Mouse (Mus musculus): ENCODE data around the gene Plekho2. TPM values are rescaled to one million over a fixed set of nuclear protein-coding genes. Genes with fewer than 3 reads are reported as not detected.

The Plekho2 gene
- polyA plus RNA-seq, 1 experiment from 2014 or later: 7.6 TPM

DNA sequence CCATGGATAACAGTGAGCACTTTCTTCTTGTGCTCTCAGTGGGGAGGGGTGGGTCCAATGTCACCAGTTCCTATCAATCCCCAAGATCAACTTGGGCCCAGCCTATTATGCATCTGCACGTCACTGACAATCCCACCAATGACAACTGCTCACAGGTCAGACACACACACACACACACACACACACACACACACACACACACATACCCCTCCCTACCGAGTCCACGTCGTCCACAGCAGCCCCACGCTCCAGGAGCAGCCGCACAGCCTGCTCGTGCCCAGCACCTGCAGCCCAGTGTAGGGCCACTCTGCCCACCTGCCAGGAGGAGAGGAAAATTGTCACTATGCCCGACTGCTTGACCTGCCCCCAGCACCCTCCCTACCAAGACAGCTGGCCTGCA, 65.4 kb downstream of the Plekho2 start:
- Histone ChIP-seq H3K4me1 (replicated peaks) (peaks cover 8% of the 10 kb centered on the region), H3K27ac (no peak overlapping the region), H3K9ac (no peak overlapping the region), H3K9me3 (no peaks in the 10 kb centered on the region), H3K27me3 (no peaks in the 10 kb centered on the region), H3K4me2 (no peak overlapping the region), H3K36me3 (no peaks in the 10 kb centered on the region), H3K4me3 (no peak overlapping the region)
- no peak for ATAC-seq (ENCODE audit: low FRiP score)
- 61% methylated on average over 8 of the region's 8 CpGs for WGBS

DNA sequence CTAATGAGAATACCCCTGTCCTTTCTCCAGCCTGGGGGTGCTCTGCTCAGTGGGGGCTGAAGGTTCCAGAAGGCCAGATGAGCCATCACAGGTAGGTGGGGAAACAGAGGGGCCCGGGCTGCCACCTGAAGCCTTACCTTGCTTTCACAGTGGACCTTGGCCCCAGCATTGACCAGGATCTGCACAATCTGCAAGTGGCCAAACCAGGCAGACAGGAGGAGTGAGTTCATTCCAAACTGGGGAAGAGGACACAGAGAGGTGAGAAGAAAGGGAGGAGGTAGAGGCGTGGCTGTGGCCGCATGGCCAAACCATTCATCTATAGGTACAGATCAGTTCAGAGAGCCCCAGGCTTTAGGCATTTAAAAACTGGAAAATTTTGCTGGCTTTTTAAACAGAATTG, 67.3 kb downstream of the Plekho2 start:
- Histone ChIP-seq H3K4me1 (replicated peaks) (peaks cover 7% of the 10 kb centered on the region), H3K9me3 (no peaks in the 10 kb centered on the region), H3K4me3 (no peak overlapping the region), H3K27me3 (no peaks in the 10 kb centered on the region), H3K4me2 (no peak overlapping the region), H3K27ac (no peak overlapping the region), H3K9ac (no peak overlapping the region), H3K36me3 (no peaks in the 10 kb centered on the region)
- ATAC-seq (ENCODE audit: low FRiP score): no peak
- 89% methylated on average over 3 of the region's 3 CpGs for WGBS

DNA sequence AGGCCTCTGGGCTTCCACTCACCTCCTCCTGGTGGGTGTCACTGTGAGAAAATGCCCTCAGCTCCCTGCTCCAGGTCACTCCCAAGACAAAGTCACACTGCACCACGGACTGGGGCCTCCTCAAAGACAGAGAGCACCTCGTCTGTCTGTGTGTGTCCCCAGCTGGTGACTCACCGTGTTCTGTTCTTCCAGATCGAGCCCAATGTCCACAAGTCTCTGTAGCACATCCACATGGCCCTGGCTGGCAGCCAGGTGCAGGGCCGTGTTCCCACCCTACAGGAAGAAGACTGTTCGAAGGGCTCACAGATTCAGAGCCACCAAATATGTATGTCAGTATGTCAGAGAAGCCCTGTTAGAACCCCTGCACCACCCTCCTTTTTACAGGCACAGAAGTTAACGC, 71.4 kb downstream of the Plekho2 start:
- Histone ChIP-seq H3K4me2 (no peak overlapping the region), H3K4me1 (replicated peaks) (no peaks in the 10 kb centered on the region), H3K9ac (no peak overlapping the region), H3K9me3 (no peaks in the 10 kb centered on the region), H3K27me3 (no peaks in the 10 kb centered on the region), H3K4me3 (no peak overlapping the region), H3K36me3 (no peaks in the 10 kb centered on the region), H3K27ac (no peak overlapping the region)
- WGBS: 72% methylated on average over 7 of the region's 7 CpGs
- ATAC-seq (ENCODE audit: low FRiP score): no peak

DNA sequence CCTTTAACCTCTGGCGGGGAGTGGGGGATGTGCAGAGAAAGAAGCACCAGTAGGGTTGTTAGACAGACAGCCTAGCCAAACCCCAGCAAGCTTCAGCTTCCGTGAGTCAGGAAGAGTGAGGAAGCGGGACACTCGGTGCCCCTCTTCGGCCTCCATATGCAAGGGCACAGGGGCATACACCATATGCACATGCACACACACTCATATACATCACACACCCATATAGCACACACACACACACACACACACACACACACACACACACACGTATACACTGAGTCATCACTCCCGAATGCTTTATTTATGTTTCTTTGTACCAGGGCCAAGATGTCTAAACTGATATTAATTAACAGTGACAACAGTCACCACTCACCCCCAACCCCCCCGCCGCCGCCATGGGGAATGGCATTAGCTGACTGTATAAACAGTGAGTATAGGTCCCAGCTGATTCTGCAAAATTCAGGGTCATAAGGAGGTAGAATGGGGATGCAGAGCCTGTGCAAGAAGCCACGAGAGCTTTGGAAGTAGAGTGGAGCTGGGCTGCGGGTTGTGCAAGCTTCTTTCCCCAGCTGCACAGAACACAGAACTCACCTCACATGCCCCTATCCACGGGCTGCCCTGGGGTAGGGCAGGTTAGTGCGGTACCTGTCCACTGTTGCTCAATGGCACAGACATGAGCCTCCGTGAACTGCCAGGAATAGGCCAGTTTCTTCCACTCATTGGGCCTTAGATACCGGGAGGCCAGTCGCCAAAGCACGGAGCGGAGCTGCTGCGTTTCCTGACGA, 76.9 kb downstream of the Plekho2 start:
- Histone ChIP-seq H3K4me1 (replicated peaks) (no peaks in the 10 kb centered on the region), H3K4me3 (no peak overlapping the region), H3K27me3 (no peaks in the 10 kb centered on the region), H3K9ac (no peak overlapping the region), H3K4me2 (no peak overlapping the region), H3K36me3 (no peaks in the 10 kb centered on the region), H3K9me3 (no peaks in the 10 kb centered on the region), H3K27ac (no peak overlapping the region)
- 81% methylated on average over 21 of the region's 21 CpGs for WGBS
- ATAC-seq (ENCODE audit: low FRiP score): no peak

Other genes starting within 250 kb of the Plekho2 start
- gene Pdcd7, start 233.9 kb downstream of the Plekho2 start, polyA plus RNA-seq (2015; fragmentation: Nextera tagmentation; extraction: Ambion mirVana): 8.2 and 8.7 TPM in 2 replicates
- gene Ubap1l, start 219.0 kb downstream of the Plekho2 start, polyA plus RNA-seq (2015; fragmentation: Nextera tagmentation; extraction: Ambion mirVana): 2.0 and 2.3 TPM in 2 replicates
- gene Kbtbd13, start 188.4 kb downstream of the Plekho2 start, polyA plus RNA-seq (2015; fragmentation: Nextera tagmentation; extraction: Ambion mirVana): 0.65 and 0.79 TPM in 2 replicates
- gene Rasl12, start 181.5 kb downstream of the Plekho2 start, polyA plus RNA-seq (2015; fragmentation: Nextera tagmentation; extraction: Ambion mirVana): 7.1 and 7.9 TPM in 2 replicates
- not detected in 2 replicates for gene Slc51b, start 157.1 kb downstream of the Plekho2 start, polyA plus RNA-seq (2015; fragmentation: Nextera tagmentation; extraction: Ambion mirVana)
- 26.1 and 27.9 TPM in 2 replicates for gene Mtfmt, start 144.3 kb downstream of the Plekho2 start, polyA plus RNA-seq (2015; fragmentation: Nextera tagmentation; extraction: Ambion mirVana)
- gene Spg21, start 119.1 kb downstream of the Plekho2 start, polyA plus RNA-seq (2015; fragmentation: Nextera tagmentation; extraction: Ambion mirVana): 136 and 144 TPM in 2 replicates
- 0.51 and 0.75 TPM in 2 replicates for gene Ankdd1a, start 59.8 kb downstream of the Plekho2 start, polyA plus RNA-seq (2015; fragmentation: Nextera tagmentation; extraction: Ambion mirVana)
- gene Pif1, start 7.1 kb upstream of the Plekho2 start, polyA plus RNA-seq (2015; fragmentation: Nextera tagmentation; extraction: Ambion mirVana): 3.8 and 4.4 TPM in 2 replicates
- 5.0 and 5.4 TPM in 2 replicates for gene Rbpms2, start 49.6 kb upstream of the Plekho2 start, polyA plus RNA-seq (2015; fragmentation: Nextera tagmentation; extraction: Ambion mirVana)
- 403 and 404 TPM in 2 replicates for gene Oaz2, start 88.0 kb upstream of the Plekho2 start, polyA plus RNA-seq (2015; fragmentation: Nextera tagmentation; extraction: Ambion mirVana)
- 9.3 and 9.7 TPM in 2 replicates for gene Zfp609, start 247.5 kb upstream of the Plekho2 start, polyA plus RNA-seq (2015; fragmentation: Nextera tagmentation; extraction: Ambion mirVana)